In genomic region chr17:15377901-15378300, GRCm38 (mm10) we compare ENCODE assay signal across 9 mouse cellular contexts. TPM values are rescaled to one million over a fixed set of nuclear protein-coding genes. Genes with fewer than 3 reads are reported as not detected.
DNase-seq lines count a peak whose midpoint lies in the region; ATAC-seq lines count a peak whose summit lies in the region.
"Had no signal": no experiment of that assay in that cellular context is flagged by ENCODE, and none has a peak within 500 bp of the region (broad histone marks: within the 10 kb centered on the region; RNA-seq: fewer than 3 reads in every experiment).

No protein-coding gene starts in this region.

- no peak overlapping the region for H3K27ac ChIP-seq in heart, embryonic 10.5 days
- H3K27ac ChIP-seq in forebrain, embryonic 13.5 days: peak overlapping the region; percentile 98
- H3K27ac ChIP-seq in intestine, embryonic 15.5 days: no peak overlapping the region
- H3K27ac ChIP-seq in midbrain, embryonic 15.5 days: peak overlapping the region; percentile 98; the same call in 1 of the 2 replicates
- H3K27ac ChIP-seq: liver, embryonic 13.5 days had no signal

- DNase-seq in heart, adult 11 months: peak; percentile 93
- no peak for DNase-seq in heart, embryonic 10.5 days (ENCODE audit: low spot score)
- DNase-seq in NIH3T3 (ENCODE audit: low read depth): peak; percentile 74
- DNase-seq in urinary bladder, postnatal 25 days (ENCODE audit: low spot score): no peak
- no peak for DNase-seq in cerebellum, adult 11 months
- DNase-seq: liver, embryonic 13.5 days had no signal

- H3K4me2 ChIP-seq in forebrain, embryonic 13.5 days: peak overlapping the region; percentile 89
- H3K4me2 ChIP-seq in intestine, embryonic 15.5 days (replicated peaks): 0 out of 2 replicates have a peak overlapping the region, but pooled peaks have one; percentile 99
- peak overlapping the region; percentile 95 for H3K4me2 ChIP-seq in midbrain, embryonic 15.5 days
- H3K4me2 ChIP-seq: liver, embryonic 13.5 days had no signal

- peaks cover 99% of the 10 kb centered on the region for H3K27me3 ChIP-seq in heart, embryonic 10.5 days (ENCODE audit: insufficient read depth, poor library complexity, severe bottlenecking)
- H3K27me3 ChIP-seq in forebrain, embryonic 13.5 days: no peaks in the 10 kb centered on the region
- peaks cover 15% of the 10 kb centered on the region for H3K27me3 ChIP-seq in intestine, embryonic 15.5 days (replicated peaks)
- 0 out of 2 replicates have a peak, but pooled peaks cover 5% of the 10 kb centered on the region for H3K27me3 ChIP-seq in midbrain, embryonic 15.5 days (replicated peaks)

- H3K36me3 ChIP-seq in heart, embryonic 10.5 days: no peaks in the 10 kb centered on the region
- H3K36me3 ChIP-seq in forebrain, embryonic 13.5 days (ENCODE audit: poor library complexity, severe bottlenecking): peaks cover 9% of the 10 kb centered on the region; the same call in 1 of the 2 replicates
- no peaks in the 10 kb centered on the region for H3K36me3 ChIP-seq in intestine, embryonic 15.5 days
- no peaks in the 10 kb centered on the region for H3K36me3 ChIP-seq in midbrain, embryonic 15.5 days (replicated peaks)
- H3K36me3 ChIP-seq: liver, embryonic 13.5 days had no signal

- H3K9ac ChIP-seq in forebrain, embryonic 13.5 days: peak overlapping the region; percentile 97; the same call in 1 of the 2 replicates
- H3K9ac ChIP-seq in intestine, embryonic 15.5 days: no peak overlapping the region
- H3K9ac ChIP-seq in midbrain, embryonic 15.5 days: peak overlapping the region; percentile 84; the same call in 1 of the 2 replicates
- H3K9ac ChIP-seq: liver, embryonic 13.5 days had no signal

- 0% methylated on average over 1 of the region's 1 CpGs for WGBS in heart, embryonic 10.5 days
- WGBS in forebrain, embryonic 13.5 days: 0% methylated on average over 1 of the region's 1 CpGs
- WGBS in intestine, embryonic 15.5 days: 4% methylated on average over 1 of the region's 1 CpGs
- WGBS in midbrain, embryonic 15.5 days: 2% methylated on average over 1 of the region's 1 CpGs

- H3K4me1 ChIP-seq in heart, embryonic 10.5 days: peaks cover 42% of the 10 kb centered on the region
- peaks cover 76% of the 10 kb centered on the region for H3K4me1 ChIP-seq in forebrain, embryonic 13.5 days
- peaks cover 45% of the 10 kb centered on the region for H3K4me1 ChIP-seq in intestine, embryonic 15.5 days (replicated peaks)
- peaks cover 60% of the 10 kb centered on the region for H3K4me1 ChIP-seq in midbrain, embryonic 15.5 days

- no peak for ATAC-seq in forebrain, embryonic 13.5 days
- ATAC-seq in intestine, embryonic 15.5 days: no peak
- ATAC-seq in midbrain, embryonic 15.5 days (replicated peaks): no peak

- no peaks in the 10 kb centered on the region for H3K9me3 ChIP-seq in heart, embryonic 10.5 days
- H3K9me3 ChIP-seq in forebrain, embryonic 13.5 days (replicated peaks): no peaks in the 10 kb centered on the region
- H3K9me3 ChIP-seq in intestine, embryonic 15.5 days: no peaks in the 10 kb centered on the region
- no peaks in the 10 kb centered on the region for H3K9me3 ChIP-seq in midbrain, embryonic 15.5 days
- H3K9me3 ChIP-seq: liver, embryonic 13.5 days had no signal

- H3K4me3 ChIP-seq in heart, embryonic 10.5 days: no peak overlapping the region
- H3K4me3 ChIP-seq in forebrain, embryonic 13.5 days: no peak overlapping the region
- no peak overlapping the region for H3K4me3 ChIP-seq in intestine, embryonic 15.5 days (replicated peaks)
- H3K4me3 ChIP-seq in midbrain, embryonic 15.5 days: peak overlapping the region; percentile 75; the same call in 1 of the 2 replicates
- H3K4me3 ChIP-seq: liver, embryonic 13.5 days had no signal

RNA-seq across cellular contexts. Expression of gene Dll1, which starts 1.2 kb away (rescaled TPM):
- polyA plus RNA-seq in heart, embryonic 10.5 days (2016; fragmentation: Nextera tagmentation; extraction: Ambion mirVana): 4.9 and 9.7 TPM in 2 replicates
- polyA plus RNA-seq in forebrain, embryonic 13.5 days (2015; fragmentation: Nextera tagmentation; extraction: Ambion mirVana): 57.4 and 65.5 TPM in 2 replicates
- polyA plus RNA-seq in intestine, embryonic 15.5 days (2015; fragmentation: Nextera tagmentation; extraction: Ambion mirVana): 20.7 and 23.3 TPM in 2 replicates
- polyA plus RNA-seq in midbrain, embryonic 15.5 days (2015; fragmentation: Nextera tagmentation; extraction: Ambion mirVana): 20.5 and 24.0 TPM in 2 replicates

RNA-seq across cellular contexts. Expression of gene Fam120b, which starts 18.1 kb away (rescaled TPM):
- 17.2 and 20.0 TPM in 2 replicates for polyA plus RNA-seq in heart, embryonic 10.5 days (2016; fragmentation: Nextera tagmentation; extraction: Ambion mirVana)
- polyA plus RNA-seq in forebrain, embryonic 13.5 days (2015; fragmentation: Nextera tagmentation; extraction: Ambion mirVana): 37.1 and 42.2 TPM in 2 replicates
- 26.9 and 27.7 TPM in 2 replicates for polyA plus RNA-seq in intestine, embryonic 15.5 days (2015; fragmentation: Nextera tagmentation; extraction: Ambion mirVana)
- polyA plus RNA-seq in midbrain, embryonic 15.5 days (2015; fragmentation: Nextera tagmentation; extraction: Ambion mirVana): 47.2 and 50.8 TPM in 2 replicates

Comparison
In these comparisons a context has a peak if more than half of its experiments do, and no peak if none do; other contexts are left out.
1. DNase-seq: peak in heart, adult 11 months (single experiment) and NIH3T3 (single experiment); none in heart, embryonic 10.5 days (single experiment), urinary bladder, postnatal 25 days (single experiment) and cerebellum, adult 11 months (single experiment).
2. H3K27ac ChIP-seq: peak in forebrain, embryonic 13.5 days (single experiment) and midbrain, embryonic 15.5 days (single experiment); none in heart, embryonic 10.5 days (single experiment) and intestine, embryonic 15.5 days (single experiment).
3. Peak in every context shown above with its lines, with median percentiles within 50 percentile points of each other: H3K4me2 ChIP-seq.